Mouse (Mus musculus) spleen, postnatal 14 days (tissue): ENCODE results near the gene Psmb6.
"Not testable (repeated sequence)": the region's sequence is repeated elsewhere in the genome, so short reads cannot be mapped to it uniquely, and the experiment has no call there.

ENCODE experiments used
- DNase-seq, 2 experiments: peaks; one replicate each; pipeline ENCODE4 v3.0.0; 2021 to 2022; ENCODE audit warnings: low spot score in 2 of 2

Gene Psmb6

DNA sequence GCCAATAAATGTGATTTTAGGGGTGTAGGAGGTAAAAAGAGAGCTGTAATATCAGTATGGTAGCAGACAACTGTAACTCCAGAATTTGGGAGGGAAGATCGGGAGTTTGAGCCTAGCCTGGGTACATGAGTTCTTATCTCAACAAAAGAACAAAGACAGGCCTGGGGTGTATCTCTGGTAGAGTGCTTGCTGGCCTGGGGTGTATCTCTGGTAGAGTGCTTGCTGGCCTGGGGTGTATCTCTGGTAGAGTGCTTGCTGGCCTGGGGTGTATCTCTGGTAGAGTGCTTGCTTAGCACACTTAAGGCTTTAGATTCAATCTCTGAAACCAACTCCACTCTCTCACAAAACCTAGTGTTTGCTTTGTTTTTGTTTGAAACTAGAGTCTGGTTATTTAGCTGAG, 45.4 kb downstream of the Psmb6 start:
- DNase-seq = not testable (repeated sequence)

DNA sequence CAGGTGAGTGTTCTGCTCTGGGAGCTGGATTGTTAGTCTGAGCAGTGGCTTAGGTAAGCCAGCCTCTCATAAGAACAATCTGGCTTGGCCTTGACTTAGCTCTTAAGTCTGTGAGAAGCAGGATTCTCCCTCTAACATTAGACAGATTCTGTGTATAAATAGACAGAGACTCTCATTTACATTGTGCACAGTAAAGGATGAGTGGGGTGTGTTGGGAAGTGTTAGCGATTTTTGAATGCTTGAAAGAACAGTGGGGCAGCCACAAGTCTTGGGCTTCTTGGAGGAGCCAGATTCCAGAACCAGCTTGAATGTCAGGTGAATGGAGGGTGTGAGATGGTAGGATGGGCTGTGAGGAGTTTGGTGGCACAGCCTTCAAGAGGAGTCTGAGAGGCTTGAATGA, 46.5 kb downstream of the Psmb6 start:
- DNase-seq = no peak

DNA sequence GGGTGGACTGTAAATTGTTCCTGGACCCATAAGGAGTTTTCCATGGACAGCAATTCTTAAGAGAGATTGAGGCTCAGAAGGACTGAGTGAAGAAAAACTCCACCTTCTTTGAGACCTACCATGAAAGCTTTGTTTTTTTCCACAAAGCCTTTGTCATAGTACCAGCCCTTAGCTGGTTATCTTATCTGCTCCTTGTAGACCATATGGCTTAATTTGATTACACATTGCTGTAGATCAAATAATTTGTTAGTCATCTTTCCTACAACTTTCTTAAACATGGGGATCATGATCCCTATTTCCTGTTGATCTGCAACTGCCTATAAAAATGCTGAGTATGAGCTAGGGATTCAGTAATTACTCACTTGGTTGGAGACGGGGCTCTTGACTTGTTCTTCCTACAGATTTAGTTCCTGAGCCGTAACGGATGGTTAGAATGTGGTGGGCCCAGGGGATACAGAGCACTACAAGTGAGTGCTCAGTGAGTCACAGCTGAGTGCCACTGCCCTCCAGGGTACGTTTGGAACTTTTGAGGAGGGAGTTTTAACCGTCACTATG, 47.3 kb downstream of the Psmb6 start:
- no peak for DNase-seq

DNA sequence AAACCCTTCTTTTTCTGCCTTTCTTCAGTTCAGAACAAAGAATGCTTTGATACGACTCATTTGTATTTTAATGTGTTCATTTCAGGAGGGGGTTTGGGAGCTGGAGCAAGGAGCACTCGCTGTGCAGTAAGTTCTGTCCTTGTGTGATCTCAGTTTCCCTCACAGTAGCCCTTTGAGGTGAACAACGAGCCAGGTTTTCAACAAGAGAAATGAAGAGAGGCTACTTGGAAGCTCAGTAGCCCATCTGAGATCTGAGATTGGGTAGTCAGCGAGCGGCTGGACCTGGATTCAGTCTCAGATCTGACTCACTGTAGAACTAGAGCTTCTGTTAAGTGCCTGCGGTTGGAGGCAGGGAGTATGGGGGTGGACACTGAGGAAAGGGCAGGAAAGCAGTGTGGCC, 48.7 kb downstream of the Psmb6 start:
- no peak for DNase-seq

DNA sequence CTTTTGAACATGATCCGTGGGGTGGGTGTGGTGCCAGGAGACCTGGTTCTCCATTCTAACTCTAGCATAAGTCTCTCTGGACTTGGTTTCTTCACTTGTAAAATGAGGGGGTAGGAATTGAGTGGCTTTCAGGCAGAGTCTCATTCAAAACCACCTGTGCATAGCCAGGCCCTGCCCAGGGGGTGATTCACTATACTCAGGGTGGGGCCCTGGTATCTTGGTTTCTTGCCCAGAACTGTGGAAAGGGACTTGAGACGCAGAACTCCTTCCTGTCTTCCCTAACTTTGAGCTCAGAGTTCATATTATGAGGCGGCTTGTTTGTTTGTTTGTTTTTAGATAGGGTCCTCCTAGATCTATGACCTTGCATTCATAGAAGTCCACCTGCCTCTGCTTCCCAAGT, 52.0 kb downstream of the Psmb6 start:
- DNase-seq = no peak
